In genomic region chr15:88895119-88895518, GRCm38 (mm10) we compare ENCODE assay signal across 26 mouse cellular contexts. TPM values are rescaled to one million over a fixed set of nuclear protein-coding genes. Genes with fewer than 3 reads are reported as not detected.
"Had no signal": no experiment of that assay in that cellular context is flagged by ENCODE, and none has a peak within 500 bp of the region (broad histone marks: within the 10 kb centered on the region; RNA-seq: fewer than 3 reads in every experiment).

No protein-coding gene starts in this region.

- H3K4me2 ChIP-seq: liver, embryonic 13.5 days; lung, embryonic 14.5 days; midbrain, embryonic 13.5 days; neural tube, embryonic 13.5 days had no signal

- ATAC-seq: midbrain, embryonic 13.5 days; midbrain, embryonic 16.5 days had no signal

- H3K36me3 ChIP-seq: liver, embryonic 13.5 days; midbrain, embryonic 13.5 days; neural tube, embryonic 13.5 days had no signal

- H3K27ac ChIP-seq: left cerebral cortex, adult 2 months; liver, embryonic 13.5 days; midbrain, embryonic 13.5 days; neural tube, embryonic 13.5 days had no signal

- H3K4me3 ChIP-seq: left cerebral cortex, adult 2 months; liver, embryonic 13.5 days; midbrain, embryonic 13.5 days; myocyte; neural tube, embryonic 13.5 days had no signal

- DNase-seq: kidney, adult 18-20 months; kidney, adult 9 months; kidney, postnatal 25 days; layer of hippocampus, postnatal 36 days; liver, embryonic 13.5 days; lung, embryonic 14.5 days; lung, postnatal 10 days; lung, postnatal 36 days; retina, postnatal 1 day; thymus, adult 2 months; thymus, postnatal 14 days; thymus, postnatal 4 days had no signal

- H3K9ac ChIP-seq: liver, embryonic 13.5 days; lung, embryonic 14.5 days; midbrain, embryonic 13.5 days; neural tube, embryonic 13.5 days had no signal

- H3K9me3 ChIP-seq: liver, embryonic 13.5 days; midbrain, embryonic 13.5 days; neural tube, embryonic 13.5 days had no signal

RNA-seq across cellular contexts. Expression of gene Ttll8, which starts 59.1 kb away (rescaled TPM):
- total RNA-seq: megakaryocyte-erythroid progenitor cell, adult 5-6 weeks; monocyte, adult 5-6 weeks; neutrophil, adult 5-6 weeks had no signal
- polyA plus RNA-seq: kidney, embryonic 16.5 days; limb, embryonic 11.5 days; liver, embryonic 13.5 days; liver, embryonic 16.5 days; lung, embryonic 14.5 days; midbrain, embryonic 13.5 days; myocyte; neural tube, embryonic 13.5 days; small intestine, adult 2 months; spleen, adult 2 months; stomach, embryonic 16.5 days had no signal
